Mouse (Mus musculus): ENCODE measurements around the gene Gm20219.

The Gm20219 gene

DNA sequence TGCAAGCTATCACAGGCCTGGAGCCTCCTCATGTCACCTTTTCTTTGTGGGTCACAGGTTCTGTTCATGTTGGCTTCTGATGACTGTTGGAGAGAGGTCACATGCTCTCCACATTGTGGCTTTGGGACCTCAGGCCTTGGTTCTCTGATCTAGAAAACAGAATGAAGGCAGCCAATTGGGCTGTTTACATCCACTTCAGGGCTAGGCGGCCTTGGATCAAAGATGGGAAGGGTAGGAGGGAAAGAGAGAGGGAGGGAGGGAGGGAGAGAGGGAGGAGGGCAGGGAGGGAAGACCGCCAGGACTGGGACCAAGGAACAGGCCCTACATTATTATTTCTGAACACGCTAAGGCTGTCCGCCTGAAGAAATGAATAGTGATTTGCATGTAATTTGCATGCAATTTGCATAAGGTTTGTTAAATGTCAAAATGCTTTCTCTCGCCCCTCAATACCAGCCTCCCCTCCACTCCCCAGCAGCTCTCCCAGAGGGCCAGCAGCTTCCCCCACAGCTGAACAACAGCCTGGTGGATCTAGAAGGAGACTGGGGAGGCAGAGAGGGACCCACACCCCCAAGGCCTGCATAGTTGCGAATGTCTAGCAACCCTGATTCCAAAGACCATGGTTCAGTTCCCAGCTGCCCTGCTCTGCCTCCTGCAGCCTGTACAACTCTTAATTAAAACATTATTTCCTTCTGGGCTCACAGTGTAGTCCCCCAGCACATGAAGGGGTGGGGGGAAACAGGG lies 2.2 kb downstream of the Gm20219 start:
- no peak for DNase-seq

DNA sequence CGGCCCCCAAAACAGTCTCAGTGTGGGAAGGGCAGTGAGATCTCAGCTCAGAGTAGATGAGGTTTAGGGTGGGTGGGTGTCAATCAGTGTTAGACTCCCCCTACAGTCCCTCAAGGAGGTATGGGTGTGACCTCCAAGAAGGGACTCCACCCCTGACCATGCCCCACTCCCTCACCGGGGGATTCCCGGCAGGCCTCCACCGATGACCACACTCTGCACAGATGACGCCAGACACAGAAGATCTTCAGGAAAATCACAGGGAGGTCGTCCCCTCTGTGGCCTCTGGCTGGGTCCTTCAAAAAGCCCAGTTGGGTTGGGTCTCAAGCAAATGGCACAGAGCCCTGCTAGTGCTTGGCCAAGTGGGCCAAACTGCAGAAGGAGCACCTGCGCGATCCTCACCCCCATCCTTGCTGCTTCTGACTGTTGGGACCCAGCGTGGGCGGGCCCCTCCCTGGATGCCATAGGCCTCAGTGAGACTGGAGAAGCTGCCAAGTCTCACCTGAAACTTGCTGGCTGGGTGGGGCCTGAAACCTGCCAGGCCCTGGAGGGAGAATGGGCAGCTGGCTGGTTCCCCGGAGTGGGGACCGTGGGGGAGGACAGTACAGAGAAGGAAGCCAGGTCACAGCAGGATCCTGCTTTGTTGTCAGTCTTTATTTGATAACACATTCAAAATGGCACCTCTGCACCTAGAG lies 3.3 kb downstream of the Gm20219 start:
- no peak for DNase-seq

DNA sequence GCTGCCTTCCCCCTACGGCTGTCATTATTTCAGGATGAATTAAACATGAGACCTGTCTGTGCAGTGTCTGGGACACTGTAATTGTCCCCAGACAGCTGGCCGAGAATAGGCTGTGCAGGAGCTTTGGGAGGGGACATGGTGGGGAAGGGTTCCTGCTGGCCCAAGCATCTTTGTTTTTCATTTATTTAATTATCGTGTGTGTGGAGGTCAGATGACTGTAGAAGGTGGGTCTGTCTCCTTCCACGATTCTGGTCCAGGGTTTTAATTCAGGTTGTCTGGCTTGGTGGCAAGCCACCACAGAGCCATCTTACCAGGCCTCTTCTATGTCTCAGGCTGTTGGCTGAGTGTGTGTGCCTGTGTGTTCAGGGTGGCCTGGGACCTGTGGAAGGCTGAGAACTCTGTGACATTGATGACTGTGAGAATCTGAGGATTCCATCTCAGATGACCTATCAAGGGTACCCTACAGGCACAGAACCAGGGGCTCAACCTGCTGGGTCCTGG lies 5.5 kb downstream of the Gm20219 start:
- no peak for DNase-seq

DNA sequence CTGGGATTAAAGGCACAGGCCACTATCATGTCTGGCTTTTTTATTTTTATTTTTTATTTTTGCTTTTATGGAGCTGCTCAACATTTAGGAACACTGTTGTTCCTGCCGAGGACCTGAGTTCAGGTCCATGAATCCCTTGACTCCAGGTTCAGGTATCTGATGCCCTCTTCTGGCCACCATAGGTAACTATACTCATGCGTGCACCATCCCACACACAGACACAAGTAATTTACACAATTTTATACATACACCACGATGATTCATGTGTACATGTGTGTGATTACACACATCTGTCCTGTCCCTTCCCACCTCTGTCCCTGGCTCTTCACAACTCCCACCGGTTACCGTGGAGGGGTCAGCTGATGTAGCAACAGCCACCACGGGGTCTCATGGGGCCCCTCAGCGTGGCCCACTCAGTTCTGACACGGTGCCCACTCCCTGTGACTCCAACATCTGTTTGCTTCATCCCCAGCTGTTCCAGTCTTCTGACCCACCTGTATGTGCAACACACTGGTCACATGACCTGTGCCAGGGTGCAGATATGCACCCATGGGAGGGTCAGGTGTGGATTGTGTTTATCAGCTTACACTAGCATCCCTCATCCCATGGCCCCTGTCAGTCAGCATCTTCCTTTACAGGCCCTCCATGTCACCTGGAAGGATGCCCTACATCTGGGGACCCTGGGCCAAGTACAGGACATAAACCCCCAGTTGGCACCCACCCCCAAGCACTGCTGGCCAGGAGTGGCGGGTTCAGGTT lies 6.2 kb downstream of the Gm20219 start:
- no peak for DNase-seq

DNA sequence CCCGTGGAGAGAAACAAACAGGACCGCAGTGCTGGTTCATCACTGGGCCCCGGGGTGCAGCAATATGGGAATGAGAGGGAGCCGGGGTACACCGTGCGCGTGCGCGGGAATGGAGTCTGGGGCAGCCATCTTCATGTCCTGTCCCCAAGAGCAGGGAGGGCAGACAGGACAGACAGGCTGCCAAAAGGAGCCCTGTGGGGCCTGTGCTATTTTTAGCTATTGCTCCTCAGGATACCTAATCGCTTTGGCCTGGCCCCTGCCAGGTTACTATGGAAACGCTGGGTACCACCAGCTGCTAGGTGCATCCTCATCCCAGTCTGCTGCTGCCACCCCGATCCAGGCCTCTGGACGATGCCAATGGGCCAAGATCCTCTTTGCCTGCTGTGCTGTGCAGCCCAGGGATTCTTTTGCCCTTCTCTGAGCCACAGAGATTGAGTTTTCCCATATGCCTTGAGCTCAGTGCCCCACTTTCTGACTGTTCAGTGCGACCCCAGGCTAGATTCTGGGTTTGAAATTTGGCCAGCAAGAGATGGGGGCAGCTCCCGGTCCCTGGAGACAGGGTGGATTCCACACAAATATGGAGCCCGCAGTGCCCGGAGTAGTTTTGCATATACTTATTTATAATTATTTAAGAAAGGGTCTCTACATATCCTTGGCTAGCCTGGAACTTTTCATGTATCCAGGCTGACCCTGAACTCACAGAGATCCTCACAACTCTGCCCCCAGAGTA lies 6.9 kb downstream of the Gm20219 start:
- no peak for DNase-seq

DNA sequence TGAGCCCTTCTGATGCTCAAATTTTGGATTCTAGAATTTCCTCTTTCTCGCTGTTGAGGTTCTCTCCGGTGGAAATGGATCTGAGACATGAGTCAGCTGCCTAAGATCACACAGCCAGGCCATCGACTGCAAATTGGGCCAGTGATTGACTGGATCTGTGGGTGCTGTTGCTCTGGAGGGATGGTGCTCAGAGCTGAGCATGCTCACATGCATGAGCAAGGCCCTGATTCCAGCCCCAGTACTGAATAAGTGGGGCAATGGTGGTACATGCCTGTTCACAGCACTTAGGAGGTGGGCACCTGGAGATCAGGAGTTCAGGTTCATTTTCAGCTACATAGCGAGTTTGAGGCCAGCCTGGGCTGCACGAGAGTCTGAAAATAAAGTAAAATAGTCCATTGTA lies 7.6 kb downstream of the Gm20219 start:
- DNase-seq: no peak

DNA sequence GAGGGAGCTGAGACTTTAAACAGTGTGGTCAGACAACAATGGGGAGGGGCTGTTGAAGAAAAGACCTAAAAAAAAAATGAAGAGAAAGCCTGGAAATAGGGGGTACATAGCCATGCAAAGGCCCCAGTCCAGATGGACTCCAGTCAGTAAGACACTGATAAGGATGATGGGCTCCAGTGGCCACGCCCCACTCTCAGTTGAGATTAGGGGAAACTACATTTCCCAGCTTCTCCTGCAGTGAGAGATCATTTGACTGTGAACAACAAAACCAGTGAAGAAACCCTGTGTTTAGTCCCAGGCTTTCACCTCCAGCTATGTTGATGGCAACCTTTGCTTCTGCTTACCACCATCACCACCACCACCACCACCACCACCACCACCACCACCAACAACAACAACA lies 8.2 kb downstream of the Gm20219 start:
- no peak for DNase-seq

DNA sequence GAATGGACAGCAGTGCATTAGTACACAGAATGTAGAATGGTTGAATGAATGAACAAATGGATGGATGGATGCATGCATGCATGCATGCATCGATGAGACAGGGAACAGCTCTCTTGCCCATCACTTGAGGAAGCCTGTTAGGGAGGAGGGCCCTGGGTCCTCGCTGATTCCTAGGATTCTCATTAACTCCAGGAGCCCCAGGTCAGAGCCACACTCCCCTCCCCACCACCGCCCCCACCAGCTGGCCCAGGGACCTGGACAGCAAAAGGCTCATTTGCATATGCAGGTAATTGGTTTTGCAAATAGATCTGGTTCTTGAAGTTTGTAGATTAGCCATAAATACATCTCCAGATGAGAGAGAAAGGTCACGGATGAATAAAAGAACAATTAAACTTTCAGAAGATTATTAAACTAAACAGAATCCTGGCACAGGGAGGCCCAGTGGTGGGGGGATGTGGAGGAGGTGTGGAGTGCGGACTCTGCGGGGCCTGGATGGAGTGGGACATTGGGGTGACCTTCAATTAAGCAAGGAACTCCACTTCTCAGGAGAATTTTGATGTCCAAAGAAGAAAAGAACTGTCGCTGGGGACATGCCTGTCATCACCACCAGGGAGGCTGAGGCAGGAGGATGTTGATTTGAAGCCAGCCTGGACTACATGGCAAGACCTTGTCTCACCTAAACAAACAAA lies 9.3 kb downstream of the Gm20219 start:
- no peak for DNase-seq

DNA sequence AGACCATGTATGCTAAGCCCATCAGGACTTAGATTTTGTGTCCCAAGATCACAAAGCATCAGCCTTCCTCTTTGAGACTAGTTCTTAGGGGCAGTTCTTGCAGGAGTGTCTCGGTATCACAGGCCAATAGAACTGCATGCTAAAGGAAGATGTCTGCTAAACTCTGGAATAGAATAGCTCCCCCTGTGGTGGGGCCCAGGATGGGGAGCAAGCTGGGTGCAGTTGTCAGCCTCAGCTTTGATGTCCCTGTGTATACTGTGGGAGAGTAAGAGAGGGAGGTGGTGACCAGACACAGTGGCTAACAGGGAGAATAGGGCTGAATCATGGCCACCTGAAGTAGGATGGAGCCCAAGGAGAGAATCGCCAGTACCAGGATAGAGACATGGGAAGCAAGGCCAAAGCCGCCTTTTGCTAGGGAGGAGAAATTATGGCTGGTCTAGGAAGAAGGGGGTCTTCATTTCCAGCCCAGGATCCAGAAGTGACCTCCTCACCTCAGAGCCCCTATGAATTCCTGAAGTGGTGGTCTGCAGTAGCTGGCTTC lies 10.4 kb downstream of the Gm20219 start:
- no peak for DNase-seq

DNA sequence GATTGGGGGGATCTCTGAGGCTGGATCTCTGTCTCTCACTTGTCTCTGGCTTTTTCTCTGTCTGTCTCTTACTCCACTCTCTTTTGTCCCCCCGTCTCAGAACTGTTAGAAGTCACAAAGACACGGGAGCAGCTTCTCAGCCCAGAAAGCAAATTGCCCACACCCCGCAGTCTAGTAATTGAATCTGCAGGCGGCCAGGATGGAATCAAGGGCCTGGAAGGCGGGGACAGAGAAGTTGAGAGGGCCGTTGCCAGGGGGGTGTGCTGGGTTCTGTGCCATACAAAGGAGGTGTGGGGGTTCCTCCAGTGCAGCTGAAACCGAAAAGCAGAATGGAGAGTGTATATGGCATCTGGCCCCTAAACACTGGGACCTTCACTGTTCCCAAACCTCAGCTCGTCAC lies 11.5 kb downstream of the Gm20219 start:
- no peak for DNase-seq

DNA sequence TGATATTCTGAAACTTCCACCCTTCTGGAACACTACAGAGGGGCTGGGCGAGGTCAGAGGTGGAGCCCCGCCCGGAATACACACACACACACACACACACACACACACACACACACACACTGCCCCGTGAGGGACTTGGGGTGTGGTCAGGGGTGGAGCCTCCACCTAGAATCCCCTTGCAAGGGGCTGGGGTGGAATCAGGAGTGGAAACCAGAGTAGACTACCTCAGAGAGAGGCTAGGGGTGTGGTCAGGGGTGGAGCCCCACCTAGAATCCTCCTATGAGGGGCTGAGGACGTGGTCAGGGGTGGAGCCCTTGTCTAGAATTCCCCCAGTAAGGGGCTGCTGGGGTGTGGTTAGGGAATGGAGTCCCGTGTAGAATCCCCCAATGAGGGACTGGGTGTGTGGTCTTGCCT lies 13.6 kb downstream of the Gm20219 start:
- no peak for DNase-seq

DNA sequence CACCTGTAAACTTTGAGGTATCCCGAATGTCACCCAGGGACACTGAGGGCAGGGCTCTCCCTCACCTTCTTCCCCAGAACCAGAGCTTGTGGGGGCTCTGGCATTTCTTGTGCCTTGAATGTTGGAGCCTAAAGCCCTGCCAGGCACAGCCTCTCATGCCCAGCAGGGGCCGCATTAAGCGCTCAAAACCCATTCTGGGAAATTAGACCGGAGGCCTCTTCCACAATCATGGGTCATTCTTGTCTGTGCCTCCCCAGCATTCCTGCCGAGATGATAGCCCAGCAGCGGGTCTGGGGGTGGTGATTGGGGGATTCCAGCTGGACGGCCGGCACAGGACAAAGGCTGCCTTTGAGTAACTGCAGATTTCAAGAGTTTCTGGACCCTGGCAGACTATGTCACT lies 16.3 kb downstream of the Gm20219 start:
- DNase-seq: no peak

DNA sequence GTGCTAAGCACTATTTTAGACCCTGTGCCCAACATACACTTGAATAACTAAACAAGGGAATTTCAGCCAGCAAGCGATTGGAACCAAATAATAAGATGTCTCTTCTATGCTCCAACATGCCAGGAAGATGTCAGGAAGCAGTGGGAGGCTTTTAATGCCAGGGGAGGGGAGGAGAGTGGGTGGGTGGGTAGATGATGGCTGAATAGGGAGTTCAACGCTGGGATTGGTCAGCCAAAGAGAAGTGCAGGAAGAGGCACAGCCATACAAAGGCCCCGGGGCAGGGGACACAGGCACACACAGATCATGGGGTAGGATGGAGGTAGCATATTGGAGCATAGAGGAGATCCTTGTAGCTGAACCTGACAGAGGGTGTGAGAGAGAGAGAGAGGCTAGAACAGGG lies 17.3 kb downstream of the Gm20219 start:
- DNase-seq: no peak

DNA sequence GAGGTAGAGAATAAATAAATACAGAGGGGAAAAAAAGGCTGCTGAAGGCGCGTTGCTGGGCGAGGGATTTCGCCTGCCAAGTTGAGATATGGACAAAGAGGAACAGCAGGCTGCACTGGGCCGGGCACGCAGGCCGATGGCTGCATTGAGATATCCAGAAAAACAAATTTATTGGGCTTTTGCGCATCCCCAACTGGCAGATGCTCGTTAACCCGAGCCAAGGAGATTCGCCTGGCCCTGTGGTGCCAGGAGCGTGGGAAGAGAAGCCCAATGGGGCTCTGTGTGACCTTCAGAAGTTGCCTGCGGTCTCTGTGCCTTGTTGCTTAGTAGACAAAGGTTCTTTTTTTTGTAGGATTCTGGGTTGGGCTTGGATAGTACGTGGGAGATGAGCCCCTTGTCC lies 18.0 kb downstream of the Gm20219 start:
- no peak for DNase-seq

DNA sequence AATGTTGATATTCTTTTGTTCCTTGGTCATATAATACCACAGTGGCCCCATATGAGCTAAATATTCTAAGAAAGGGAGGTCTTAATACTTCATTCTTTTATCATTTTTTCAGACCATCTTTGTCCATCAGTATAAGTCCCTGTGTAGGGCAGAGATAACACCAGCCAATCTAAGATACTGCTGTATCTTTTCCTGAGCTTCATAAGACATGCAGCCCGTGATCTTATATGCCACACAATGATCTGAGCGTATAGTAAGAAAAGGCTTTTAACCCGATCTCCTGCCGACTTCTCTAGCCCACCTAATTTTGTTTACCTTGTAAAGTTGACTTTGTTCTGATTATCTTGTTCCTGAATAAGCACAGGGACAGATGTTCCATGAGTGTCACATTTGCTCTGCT lies 29.2 kb downstream of the Gm20219 start:
- no peak for DNase-seq

DNA sequence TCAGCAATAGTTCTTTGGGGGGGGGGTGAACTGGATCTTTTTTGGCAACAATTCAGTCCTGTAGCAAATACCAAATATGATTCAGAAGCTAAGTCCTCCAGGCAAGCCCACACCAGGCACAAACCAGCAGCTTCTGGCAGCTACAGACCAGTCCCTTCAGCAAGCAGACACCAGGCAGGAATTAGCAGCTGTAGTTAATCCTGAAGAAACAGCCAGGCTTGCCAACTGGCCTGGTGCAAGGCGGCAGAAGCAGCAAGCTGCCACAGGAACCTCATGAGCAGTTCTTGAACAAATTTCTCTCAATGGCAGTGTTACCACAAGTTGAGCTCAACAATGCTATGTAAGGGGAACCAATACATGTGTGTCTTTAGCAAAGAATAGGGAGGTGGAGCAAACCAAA lies 31.4 kb downstream of the Gm20219 start:
- no peak for DNase-seq

DNA sequence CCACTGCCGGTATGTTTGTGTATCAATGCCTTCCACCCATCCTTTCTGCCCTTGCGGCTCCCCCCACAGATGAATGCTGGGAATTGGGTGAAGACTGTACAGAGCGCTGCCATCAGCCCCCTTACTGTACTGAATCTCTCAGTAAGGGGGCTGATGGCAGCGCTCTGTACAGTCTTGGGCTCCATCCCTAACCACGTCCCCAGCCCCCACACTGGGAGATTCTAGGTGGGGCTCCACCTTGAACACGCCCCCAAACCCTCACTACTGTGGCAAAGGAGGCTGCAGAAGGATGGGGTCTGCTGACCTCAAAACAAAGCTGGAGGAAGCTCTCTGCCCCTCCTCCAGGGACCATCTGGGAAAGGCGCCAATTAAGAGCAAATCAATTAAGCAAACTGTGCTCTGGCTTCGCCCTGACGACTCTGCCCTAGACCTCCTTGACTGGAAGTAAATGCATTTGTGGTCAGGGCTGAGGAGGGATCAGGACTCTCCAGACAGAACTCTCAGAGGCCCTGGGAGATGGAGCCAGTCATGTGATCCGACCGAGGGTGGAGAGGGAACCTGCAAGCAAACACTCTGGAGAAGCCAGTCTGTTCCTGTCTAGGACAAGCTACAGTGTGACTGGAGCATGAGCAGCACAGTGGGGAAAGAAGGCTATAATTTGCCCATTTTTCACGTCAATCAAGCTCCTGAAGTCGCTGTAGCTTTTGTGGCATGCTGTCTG lies 38.3 kb downstream of the Gm20219 start:
- DNase-seq: no peak

DNA sequence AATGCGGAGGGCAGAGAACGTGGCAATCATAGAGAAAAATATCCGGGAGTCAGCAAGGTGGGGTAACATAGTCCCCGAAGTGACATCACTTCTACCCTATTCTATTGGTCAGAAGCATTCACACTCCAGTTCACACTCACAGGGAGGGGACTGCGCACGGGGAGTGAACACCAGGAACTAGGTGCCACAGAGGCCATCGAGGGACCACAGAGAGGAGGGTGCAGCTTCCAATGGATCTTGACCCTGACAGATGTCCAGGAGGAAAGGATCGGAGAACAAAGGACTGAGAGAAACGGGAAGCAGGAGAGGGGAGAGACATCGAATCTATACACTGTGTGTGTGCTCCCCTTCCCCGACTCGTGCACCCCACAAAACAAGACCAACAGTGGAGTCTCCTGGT lies 39.3 kb downstream of the Gm20219 start:
- DNase-seq: no peak

DNA sequence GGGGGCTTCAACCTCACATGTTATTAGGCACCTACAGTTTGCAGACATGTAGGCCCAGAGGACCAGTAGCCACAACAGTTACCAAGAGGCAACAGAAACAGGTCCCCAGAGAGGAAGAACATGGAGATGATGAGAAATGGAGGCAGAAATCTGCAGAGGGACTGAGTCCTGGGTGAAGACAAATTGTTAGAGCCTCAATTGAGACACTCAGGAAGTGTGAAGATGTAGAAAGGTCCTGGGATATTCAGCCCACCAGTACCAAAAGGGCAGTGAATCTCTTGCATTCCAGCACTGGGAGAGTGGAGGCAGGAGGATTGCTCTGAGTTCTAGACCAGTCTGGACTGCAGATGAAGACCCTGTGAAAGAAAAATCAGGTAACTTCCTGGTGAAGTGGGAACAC lies 39.9 kb downstream of the Gm20219 start:
- DNase-seq: no peak

DNA sequence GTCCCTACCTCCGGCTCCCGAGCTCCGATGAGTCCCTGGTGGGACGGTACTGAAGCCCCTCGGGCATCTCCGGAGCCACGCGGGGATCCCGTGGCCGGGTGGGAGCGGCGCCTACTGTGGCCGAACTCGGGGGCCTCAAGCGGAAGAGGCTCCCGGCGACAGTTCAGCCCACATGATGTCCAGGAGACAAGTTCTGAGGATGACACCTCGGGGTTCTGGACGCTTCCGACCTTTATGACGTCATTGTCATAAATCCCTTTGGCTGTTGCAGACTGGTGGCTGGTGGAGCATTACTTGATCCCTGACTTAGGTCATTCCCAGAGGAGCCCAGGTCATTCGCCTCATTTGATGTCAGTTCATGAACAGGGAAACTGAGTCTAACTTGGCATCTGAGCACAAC lies 41.9 kb downstream of the Gm20219 start, which contains the start of gene Znrf4:
Gene Znrf4 (minus strand): TSS at position 122 of the 400 bp plus-strand sequence.
- no peak for DNase-seq

DNA sequence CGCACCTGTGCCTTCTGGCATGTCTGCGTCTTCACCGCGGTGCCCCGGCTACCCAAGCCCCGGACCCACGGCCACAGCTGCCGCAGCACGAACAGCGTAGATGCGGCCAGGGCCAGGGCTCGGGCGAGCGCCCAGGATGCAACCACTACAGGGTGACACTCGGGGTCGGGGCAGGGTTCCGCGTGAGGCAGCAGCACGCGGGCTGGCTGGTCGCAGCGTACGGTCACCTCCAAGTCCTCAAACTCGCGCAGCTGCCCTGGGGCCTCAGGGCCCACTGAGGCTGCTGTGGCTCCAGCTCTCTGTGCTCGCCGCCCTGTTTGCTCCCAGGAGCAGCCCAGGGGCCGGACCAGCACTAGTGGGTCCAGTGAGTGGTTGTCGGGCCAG lies 42.5 kb downstream of the Gm20219 start:
- DNase-seq: no peak
